Mouse (Mus musculus) adrenal gland, adult 2 months (tissue): Measurements from ENCODE around the gene Fst. TPM values are rescaled to one million over a fixed set of nuclear protein-coding genes. Genes with fewer than 3 reads are reported as not detected.

Source experiments
- DNase-seq: peaks from one replicate; pipeline ENCODE4 v3.0.0; 2021
- long read RNA-seq: library from polyadenylated mRNA; stranded (forward); transcript quantifications from one replicate; pipeline ENCODE4 v2.0.0, GENCODE M21; 2021
- polyA plus RNA-seq: library from polyadenylated mRNA; depleted of rRNA; stranded (reverse); fragments of >200 nt; gene quantifications from 2 replicates; pipeline ENCODE4 v1.2.3, GENCODE M21; 2012; rRNA removed
- total RNA-seq, 2 experiments: library from RNA; stranded (reverse); gene quantifications; 2 replicates each; pipeline ENCODE4 v1.2.3; 2021

The Fst gene
- 10 to 100 TPM; 10.1 to 11.4 TPM for total RNA-seq
- 1.2 and 2.0 TPM in 2 replicates for polyA plus RNA-seq
- long read RNA-seq, transcript Fst-201 (6 exons, 1,851 nt): major isoform, 11 of 13 reads
- long read RNA-seq, partial matches to known transcripts: 0 of 13 reads
- long read RNA-seq, other reads (novel, unspliced or antisense): 1 of 13 reads

DNA sequence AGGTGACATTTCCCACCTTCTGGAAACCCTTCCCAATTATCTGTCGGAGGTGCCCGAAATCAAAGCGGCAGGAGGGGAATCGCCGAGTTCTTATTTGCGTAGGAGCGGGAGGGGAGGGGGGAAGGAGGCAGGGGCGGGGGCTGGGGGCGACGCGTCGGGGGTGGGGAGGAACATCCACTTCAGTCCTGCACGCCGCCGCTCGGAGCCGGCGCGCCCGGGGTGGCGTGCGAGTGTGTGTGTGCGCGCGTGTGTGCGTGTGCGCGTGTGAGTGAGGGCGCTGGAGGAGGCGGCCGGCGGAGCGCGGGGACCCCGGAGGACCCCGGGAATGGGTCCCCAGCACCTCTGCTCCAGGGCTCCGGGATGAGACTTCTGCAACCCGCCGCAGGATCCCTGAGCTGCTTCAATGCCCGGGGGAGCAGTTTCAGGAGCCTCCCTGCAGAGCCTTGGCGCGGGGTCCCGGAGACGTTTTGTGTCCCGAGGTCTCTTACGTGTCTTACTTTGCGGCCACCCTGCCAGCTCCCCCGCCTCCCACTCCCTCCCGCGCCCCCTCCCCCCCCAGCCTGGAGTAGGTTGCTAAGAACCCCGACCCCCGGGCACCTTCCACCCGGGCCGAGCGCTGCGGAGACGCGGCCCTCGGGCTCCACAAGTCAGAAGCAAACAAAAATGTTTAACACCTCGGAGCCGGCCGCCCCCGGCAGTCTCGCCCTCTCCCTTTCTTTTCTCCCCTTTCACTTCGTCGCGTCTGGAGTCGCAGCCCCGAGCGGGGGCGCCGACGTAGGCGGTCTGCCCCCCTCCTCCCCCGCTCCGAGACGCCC lies at the start of gene Fst:
Gene Fst, minus strand, starts transcription at position 66 of the 815 bp plus-strand sequence.
- peak; percentile 49 for DNase-seq

GRCm38 (mm10) chr13:114493826-114494225 lies 35.1 kb upstream of the Fst start:
- DNase-seq: no peak

DNA sequence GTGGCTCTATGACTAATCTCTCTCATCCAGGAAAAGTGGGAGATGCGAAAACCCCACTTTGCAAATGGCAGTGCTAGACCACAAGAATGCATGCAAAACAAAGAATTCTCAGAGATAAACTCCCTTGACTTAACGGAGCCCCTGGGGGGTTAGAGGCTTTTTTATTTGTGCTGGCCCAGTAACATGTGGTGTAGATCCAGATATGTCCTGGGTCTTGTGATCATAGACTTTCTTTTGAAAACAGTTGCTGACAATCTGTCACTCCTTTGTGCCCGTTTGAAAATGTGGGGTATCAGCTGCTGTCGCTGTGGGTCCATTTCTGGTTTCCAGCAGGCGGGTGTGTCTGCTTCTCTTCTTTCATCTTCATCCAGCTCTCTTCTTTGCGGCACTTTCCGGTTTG lies 29.4 kb upstream of the Fst start:
- peak; percentile 11 for DNase-seq

- no peak for DNase-seq
Measured at GRCm38 (mm10) chr13:114478329-114478728, 19.6 kb upstream of the Fst start.

DNA sequence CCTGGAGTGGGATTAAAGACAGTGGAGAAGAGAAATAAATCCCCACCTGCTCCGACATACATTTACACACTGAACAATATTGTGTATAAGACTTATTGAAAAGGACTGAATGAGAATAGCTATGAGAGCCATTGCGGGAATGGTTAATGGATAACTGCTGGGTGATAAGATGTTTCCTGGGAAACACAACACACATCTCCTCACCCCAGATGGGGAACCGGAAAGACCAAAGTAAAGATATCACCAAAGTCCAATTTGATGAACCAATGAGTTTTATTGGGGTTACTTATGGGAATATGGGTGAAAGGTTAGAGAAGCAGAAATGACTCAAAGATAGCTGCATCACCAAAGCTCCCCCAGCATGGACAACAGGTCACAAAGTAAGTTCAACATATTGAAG lies 11.2 kb upstream of the Fst start:
- no peak for DNase-seq

- DNase-seq: no peak
Measured at GRCm38 (mm10) chr13:114466269-114466919, 7.6 kb upstream of the Fst start.

DNA sequence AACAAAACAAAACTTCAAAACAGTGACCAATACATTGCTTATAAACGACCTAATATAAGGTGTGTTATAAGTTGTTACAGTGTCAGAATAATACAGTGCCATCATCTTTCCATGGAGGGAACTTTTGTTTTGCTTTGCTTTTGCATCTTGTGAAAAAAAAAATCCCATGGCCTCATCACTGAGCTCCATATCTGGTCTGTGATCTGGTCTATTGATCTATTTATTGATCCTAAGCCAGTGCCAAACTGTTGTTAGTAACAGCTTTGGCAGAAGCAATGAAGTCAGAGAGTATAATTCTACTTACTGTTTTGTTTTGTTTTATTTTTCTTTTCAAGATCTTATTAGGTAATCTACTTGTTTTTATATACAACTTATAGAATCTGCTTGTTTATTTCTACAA lies 6.6 kb upstream of the Fst start:
- DNase-seq: no peak

- DNase-seq: no peak
Measured at GRCm38 (mm10) chr13:114464824-114465223, 6.1 kb upstream of the Fst start.

DNA sequence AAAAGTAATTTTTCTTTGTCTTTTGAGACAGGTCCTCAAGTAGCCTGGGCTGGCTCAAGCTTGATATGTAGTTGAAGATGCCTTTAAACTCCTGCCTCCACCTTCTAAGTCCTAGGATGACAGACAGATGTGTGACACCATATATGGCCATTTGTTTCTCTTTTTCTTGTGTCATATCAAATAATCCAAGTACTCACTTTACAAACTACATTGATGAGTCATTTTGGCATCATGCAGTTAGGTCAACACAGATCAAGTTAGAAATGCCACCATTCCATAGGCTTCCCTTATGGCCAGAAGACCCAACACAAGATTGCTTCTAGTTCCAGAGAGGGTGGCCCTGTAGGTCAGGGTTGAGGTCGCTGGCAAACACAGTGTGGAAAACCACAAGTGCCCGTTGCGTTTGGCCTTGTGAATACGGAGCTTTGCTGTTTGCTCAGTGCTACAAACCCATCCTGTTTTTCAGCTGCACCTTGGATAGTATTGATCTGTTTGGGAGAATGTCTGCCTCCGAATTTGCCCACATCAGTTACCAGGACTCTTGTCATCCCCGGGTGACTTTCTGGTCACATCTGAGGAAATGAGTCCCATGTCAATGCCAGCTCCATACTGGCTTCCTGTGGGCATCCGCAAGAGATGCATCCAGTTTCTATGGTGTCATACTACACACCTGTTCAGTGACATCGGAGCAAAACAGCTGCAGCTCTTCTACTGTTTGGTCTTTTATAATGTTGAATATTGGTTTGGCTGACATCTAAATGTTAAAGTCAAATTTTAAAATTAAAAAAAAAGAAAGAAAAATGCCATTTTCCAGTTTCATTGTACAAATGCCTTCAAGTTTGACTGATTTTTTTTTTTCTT lies 4.0 kb upstream of the Fst start:
- peak; percentile 28 for DNase-seq

GRCm38 (mm10) chr13:114460306-114460892 lies 1.6 kb upstream of the Fst start:
- peak; percentile 55 for DNase-seq

DNA sequence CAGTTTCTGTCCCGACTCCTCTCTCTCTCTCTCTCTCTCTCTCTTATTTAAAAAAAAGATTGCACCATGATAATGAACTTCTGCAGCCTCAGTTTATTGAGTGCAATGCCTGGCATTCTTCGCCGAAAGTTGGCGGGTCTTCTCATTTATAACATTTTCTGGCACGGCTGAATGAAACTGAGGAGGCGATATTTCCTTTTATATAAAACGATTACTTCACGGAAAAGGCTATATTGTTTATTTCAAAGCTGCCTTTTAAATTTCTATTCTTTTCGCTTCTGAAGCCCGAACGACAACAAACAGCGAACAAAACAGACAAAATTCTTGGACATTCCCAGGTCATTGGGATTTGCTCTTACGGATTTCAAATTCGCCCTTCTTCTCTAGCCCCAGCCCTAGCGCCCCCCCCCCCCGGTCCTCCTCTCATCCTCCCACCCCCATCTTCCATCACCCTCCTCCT lies 980 bp upstream of the Fst start:
- DNase-seq: no peak

DNA sequence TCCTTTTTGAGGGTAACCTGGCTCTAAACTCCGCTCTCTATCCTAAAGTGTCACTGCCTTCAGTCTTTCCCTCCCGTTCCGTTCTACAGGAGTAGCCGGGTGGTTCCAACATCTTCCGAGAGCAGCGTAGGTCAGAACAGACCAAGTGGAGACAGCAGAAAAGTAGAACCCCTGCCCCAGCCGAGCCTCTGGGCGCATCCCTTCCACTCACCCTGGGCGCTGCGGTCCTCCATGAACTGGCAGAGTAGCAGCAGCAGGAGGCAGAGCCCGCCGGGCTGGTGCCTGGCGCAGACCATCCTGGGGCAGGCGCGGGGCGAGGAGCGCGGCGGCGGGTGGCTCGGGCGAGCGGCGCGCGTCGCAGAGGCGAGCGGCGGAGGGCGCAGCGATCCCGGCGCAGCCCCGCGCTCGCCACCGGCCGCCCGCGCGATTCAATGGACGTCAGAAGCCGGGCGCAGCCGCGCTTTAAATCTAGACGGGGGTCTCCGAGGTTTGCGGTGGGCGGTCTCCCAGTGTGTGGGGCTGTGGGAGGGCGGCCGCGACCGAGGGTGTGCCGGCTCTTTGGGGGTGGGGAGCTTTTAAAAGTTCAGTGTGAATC lies 363 bp downstream of the Fst start:
- peak; percentile 70 for DNase-seq

DNA sequence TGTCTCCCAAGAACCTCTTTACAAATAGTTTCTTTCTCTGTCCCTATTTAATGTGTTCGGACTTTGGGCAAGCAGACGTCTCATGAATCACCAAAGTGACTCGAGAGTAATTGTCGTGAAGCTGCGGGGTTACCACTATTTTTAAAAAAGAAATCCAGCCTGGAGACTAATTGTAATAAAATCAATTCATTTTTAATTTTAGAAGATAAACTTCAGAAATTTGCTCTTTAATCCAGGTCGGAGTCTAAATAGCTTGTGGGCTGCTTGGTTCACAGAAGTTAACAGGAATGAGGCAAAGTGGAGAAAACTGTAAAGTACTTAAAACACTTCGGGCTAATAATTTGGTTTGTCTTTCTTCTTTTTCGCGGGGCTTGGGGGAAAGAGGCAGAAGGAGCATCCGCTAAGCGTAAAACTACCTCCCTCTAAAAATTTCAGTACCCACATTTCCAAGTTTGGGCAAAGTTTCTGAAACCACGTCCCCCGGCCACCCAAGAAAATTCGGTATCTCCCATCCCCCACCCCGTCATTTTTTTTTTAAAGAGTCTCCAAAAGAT lies 1.1 kb downstream of the Fst start:
- no peak for DNase-seq

DNA sequence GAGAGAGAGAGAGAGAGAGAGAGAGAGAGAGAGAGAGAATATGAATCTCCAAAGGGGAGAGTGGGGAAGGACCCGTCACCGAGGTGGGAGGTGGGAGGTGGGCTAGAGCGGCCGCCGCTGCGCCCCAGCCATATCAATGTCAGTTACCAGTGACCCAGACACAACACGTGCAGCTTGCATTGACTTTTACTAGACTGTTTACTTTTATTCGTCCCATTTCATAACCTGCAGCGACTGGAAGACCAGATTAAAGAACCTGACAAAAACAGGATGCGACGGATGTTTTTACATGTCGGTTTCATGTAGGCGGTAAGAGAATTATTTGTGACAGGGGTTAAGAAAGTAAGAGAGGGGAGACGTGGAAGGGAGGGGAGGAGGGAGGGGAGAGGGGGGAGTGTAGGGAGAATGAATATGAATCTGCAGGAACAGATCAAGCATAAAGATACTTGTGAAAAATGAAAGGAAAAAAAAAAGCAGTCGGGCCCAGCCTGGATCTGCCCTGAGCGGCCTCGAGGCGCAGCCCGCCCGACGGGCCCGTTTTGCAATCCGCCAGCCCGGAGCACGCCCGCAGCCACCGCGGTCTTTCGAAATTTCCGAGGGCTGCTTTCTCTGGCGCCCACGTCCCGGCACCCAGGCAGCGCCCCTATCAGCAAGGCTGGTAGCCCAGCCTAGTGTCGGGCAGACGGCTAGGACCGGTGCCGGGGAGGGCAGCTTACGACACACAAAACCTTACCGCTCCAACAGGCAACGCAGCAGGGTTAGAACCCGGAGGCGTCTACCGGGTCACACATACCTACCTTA lies 1.8 kb downstream of the Fst start:
- peak; percentile 83 for DNase-seq

DNA sequence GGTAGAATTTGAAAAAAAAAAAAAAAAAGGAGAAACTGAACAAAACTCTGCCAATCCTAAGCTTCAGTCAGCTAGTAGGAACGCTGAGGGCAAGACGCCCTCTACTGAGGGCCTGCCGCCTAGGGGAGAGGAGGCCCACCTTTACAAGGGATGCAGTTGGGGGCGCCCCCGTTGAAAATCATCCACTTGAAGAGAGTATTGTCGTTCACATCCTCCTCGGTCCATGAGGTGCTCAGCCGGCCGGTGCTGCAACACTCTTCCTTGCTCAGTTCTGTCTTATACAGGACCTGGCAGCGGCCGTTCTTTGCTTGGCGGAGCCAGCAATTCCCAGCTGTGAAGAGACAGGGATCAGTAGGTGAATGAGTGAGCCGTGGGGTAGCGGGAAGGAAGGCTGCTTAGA lies 2.5 kb downstream of the Fst start:
- peak; percentile 65 for DNase-seq

DNA sequence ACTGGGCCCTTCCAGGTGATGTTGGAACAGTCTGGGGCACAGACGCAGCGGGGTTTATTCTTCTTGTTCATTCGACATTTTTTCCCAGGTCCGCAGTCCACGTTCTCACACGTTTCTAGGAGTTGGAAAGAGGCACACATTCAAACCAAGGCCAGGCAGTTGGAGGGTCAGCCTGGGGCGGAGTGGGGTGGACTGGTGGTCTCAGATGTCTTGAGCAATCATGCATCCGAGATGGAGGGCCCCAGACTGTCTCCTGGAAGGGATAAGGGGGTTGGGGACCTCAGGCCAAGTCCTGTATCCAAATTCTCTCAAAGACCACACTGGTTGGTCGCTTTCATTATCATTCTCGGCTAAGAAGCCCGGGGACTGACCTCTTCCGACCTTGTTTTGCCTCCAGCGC lies 3.0 kb downstream of the Fst start:
- no peak for DNase-seq

DNA sequence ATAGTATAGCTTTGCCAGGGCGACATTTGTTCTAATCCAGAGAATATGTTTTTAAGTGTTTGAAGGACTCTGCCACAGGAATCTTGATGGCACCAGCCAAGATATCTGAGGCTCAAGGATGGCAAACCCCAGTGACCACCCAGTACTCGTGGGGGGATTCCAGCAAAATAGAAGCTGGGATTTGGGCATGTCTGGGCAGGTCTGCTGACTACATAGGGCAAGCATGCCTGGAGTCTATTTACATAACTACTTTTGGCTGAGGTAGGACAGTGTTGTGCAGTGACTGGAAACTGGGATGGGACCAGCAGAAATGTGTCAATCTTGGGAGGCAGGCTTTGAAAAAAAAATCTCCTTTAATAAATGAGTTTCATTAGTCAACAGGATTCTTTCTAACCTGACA lies 11.5 kb downstream of the Fst start:
- DNase-seq: no peak

GRCm38 (mm10) chr13:114432491-114432890 lies 26.3 kb downstream of the Fst start:
- no peak for DNase-seq

GRCm38 (mm10) chr13:114425230-114425629 lies 33.5 kb downstream of the Fst start:
- DNase-seq: no peak

- peak; percentile 15 for DNase-seq
Measured at GRCm38 (mm10) chr13:114420235-114420634, 38.5 kb downstream of the Fst start.
